Mouse (Mus musculus) neutrophil, adult 5-6 weeks (primary cell): Measurements from ENCODE around the gene Slamf9. TPM values are rescaled to one million over a fixed set of nuclear protein-coding genes. Genes with fewer than 3 reads are reported as not detected.
A peak's percentile ranks its signal among the peaks of the same experiment; 100 is the strongest.

ENCODE experiments used
- ATAC-seq: fragments of 151-379, 151-347 bp; 2 replicates; pipeline ENCODE4 v1.8.0; 2017; ENCODE audit warnings: mild to moderate bottlenecking, moderate TSS enrichment; ENCODE audit not compliant: insufficient number of reproducible peaks, poor library complexity, low FRiP score, severe bottlenecking; ENCODE audit errors: extremely low read depth
- total RNA-seq: library from RNA; stranded (forward); fragments of 200-1000 nt; gene quantifications from 2 replicates; pipeline ENCODE4 v1.2.3, GENCODE M21; 2017

The Slamf9 gene
- total RNA-seq, 1 experiment from 2014 or later: 2.9 TPM

- ATAC-seq: peak; percentile 26
Observed at GRCm38 (mm10) chr1:172526380-172527081, 51.4 kb downstream of the Slamf9 start.

- no peak for ATAC-seq
Observed at GRCm38 (mm10) chr1:172527431-172527830, 52.3 kb downstream of the Slamf9 start.

Other genes with a start within 250 kb of the Slamf9 start
- gene Atp1a4, start 216.9 kb upstream of the Slamf9 start, total RNA-seq: not detected in 2 replicates
- 9.0 and 10.1 TPM in 2 replicates for gene Igsf8, start 213.7 kb upstream of the Slamf9 start, total RNA-seq
- gene Atp1a2, start 177.3 kb upstream of the Slamf9 start, total RNA-seq: not detected in 2 replicates
- not detected in 2 replicates for gene Kcnj9, start 146.0 kb upstream of the Slamf9 start, total RNA-seq
- gene Kcnj10, start 134.1 kb upstream of the Slamf9 start, total RNA-seq: not detected in 2 replicates
- 25.0 and 27.8 TPM in 2 replicates for gene Pigm, start 98.8 kb upstream of the Slamf9 start, total RNA-seq
- gene Igsf9, start 6.4 kb downstream of the Slamf9 start, total RNA-seq: 3.2 and 4.3 TPM in 2 replicates
- 181 and 198 TPM in 2 replicates for gene Tagln2, start 24.7 kb downstream of the Slamf9 start, total RNA-seq
- gene Cfap45, start 45.4 kb downstream of the Slamf9 start, total RNA-seq: 3.9 and 4.4 TPM in 2 replicates
- not detected in 2 replicates for gene Vsig8, start 80.6 kb downstream of the Slamf9 start, total RNA-seq
- 1.9 and 2.3 TPM in 2 replicates for gene Slamf8, start 115.2 kb downstream of the Slamf9 start, total RNA-seq
- 0.35 TPM in 1 of 2 replicates, not detected in the other for gene Fcrl6, start 127.2 kb downstream of the Slamf9 start, total RNA-seq
- 0.37 TPM in 1 of 2 replicates, not detected in the other for gene Dusp23, start 157.6 kb downstream of the Slamf9 start, total RNA-seq
- gene Crp, start 222.7 kb downstream of the Slamf9 start, total RNA-seq: not detected in 2 replicates